Mouse (Mus musculus) testis, adult 2 months (tissue): ENCODE measurements around the gene E330009J07Rik.

ENCODE experiments used
- CTCF ChIP-seq: fragments of 200-500 bp; IDR thresholded peaks from 2 replicates; pipeline ENCODE4 v1.5.1; 2012; ENCODE audit warnings: low read depth, mild to moderate bottlenecking, inconsistent platforms, low read length, moderate library complexity; ENCODE audit not compliant: control insufficient read depth, insufficient read depth, insufficient replicate concordance
- POLR2A ChIP-seq: fragments of 200-500 bp; IDR thresholded peaks from 2 replicates; pipeline ENCODE4 v1.6.1; 2012; ENCODE audit warnings: low read depth, mild to moderate bottlenecking, inconsistent platforms, low read length, moderate library complexity; ENCODE audit not compliant: control insufficient read depth

DNA sequence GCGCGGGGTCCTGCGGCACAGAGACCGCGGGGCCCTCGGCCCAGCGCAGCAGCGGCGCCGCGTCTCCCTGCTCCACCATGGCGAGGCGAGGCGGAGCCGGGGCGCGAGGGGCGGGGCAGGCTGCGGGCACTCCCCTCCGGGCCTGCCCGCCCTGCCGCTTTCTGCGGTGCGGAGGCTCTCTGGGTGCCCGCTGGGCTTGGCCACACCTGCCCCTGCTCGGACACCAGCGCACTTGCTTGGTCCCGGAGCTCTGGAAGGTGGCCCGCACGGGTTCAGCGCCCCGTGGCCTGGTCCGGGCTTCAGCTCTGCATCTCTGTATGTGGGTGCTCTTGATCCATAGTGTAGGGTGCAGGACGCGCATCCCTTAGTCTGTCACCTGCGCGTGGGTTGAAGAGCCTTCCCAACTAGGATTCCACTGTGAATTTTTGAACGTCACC, at the start of gene E330009J07Rik:
- TF ChIP-seq CTCF (no peak), POLR2A (0 out of 2 replicates have a peak, but pooled peaks have one; percentile 13)
